14 mouse cellular contexts compared by ENCODE assay signal in genomic region chr11:75340076-75340475, GRCm38 (mm10). TPM values are rescaled to one million over a fixed set of nuclear protein-coding genes. Genes with fewer than 3 reads are reported as not detected.
A peak's percentile ranks its signal among the peaks of the same experiment; 100 is the strongest.
DNase-seq lines count a peak whose midpoint lies in the region; ATAC-seq lines count a peak whose summit lies in the region.
"Had no signal": no experiment of that assay in that cellular context is flagged by ENCODE, and none has a peak within 500 bp of the region (broad histone marks: within the 10 kb centered on the region; RNA-seq: fewer than 3 reads in every experiment).

No protein-coding gene starts in this region.

- peaks cover 39% of the 10 kb centered on the region for H3K36me3 ChIP-seq in hindbrain, embryonic 14.5 days (replicated peaks; ENCODE audit: control insufficient read depth, insufficient read depth)
- peaks cover 5% of the 10 kb centered on the region; the same call in 1 of the 2 replicates for H3K36me3 ChIP-seq in hindbrain, embryonic 16.5 days (ENCODE audit: control insufficient read depth, insufficient read depth, low read length)
- H3K36me3 ChIP-seq in midbrain, embryonic 12.5 days = peaks cover 46% of the 10 kb centered on the region
- peaks cover 6% of the 10 kb centered on the region; the same call in 1 of the 2 replicates for H3K36me3 ChIP-seq in midbrain, embryonic 15.5 days (replicated peaks)

- H3K4me2 ChIP-seq in hindbrain, embryonic 14.5 days (replicated peaks) = no peak overlapping the region
- no peak overlapping the region for H3K4me2 ChIP-seq in hindbrain, embryonic 16.5 days (ENCODE audit: low read length)
- H3K4me2 ChIP-seq in midbrain, embryonic 12.5 days (replicated peaks) = no peak overlapping the region
- H3K4me2 ChIP-seq in midbrain, embryonic 15.5 days = no peak overlapping the region
- H3K4me2 ChIP-seq: embryonic facial prominence, embryonic 15.5 days had no signal

- DNase-seq in adrenal gland, postnatal 14 days = peak; percentile 22
- no peak for DNase-seq in adrenal gland, postnatal 25 days
- DNase-seq in hindbrain, embryonic 14.5 days (ENCODE audit: low spot score) = no peak
- DNase-seq in kidney, postnatal 14 days = peak; percentile 60
- no peak for DNase-seq in thymus, postnatal 4 days
- DNase-seq: gastrocnemius, adult 2 months; right cerebral cortex, postnatal 14 days; thymus, adult 2 months had no signal

- H3K27me3 ChIP-seq in hindbrain, embryonic 14.5 days (ENCODE audit: control insufficient read depth, insufficient read depth, low read length) = no peaks in the 10 kb centered on the region
- no peaks in the 10 kb centered on the region for H3K27me3 ChIP-seq in hindbrain, embryonic 16.5 days (replicated peaks; ENCODE audit: control insufficient read depth, insufficient read depth, low read length)
- no peaks in the 10 kb centered on the region for H3K27me3 ChIP-seq in midbrain, embryonic 12.5 days
- H3K27me3 ChIP-seq in midbrain, embryonic 15.5 days (replicated peaks) = no peaks in the 10 kb centered on the region
- H3K27me3 ChIP-seq: embryonic facial prominence, embryonic 15.5 days had no signal

- 93% methylated on average over 14 of the region's 14 CpGs for WGBS in hindbrain, embryonic 14.5 days
- 91% methylated on average over 14 of the region's 14 CpGs for WGBS in hindbrain, embryonic 16.5 days
- 91% methylated on average over 14 of the region's 14 CpGs for WGBS in midbrain, embryonic 12.5 days
- WGBS in midbrain, embryonic 15.5 days = 91% methylated on average over 14 of the region's 14 CpGs

- H3K9me3 ChIP-seq in hindbrain, embryonic 14.5 days (ENCODE audit: control insufficient read depth, low read length) = no peaks in the 10 kb centered on the region
- H3K9me3 ChIP-seq in hindbrain, embryonic 16.5 days (ENCODE audit: control insufficient read depth, low read length) = no peaks in the 10 kb centered on the region
- H3K9me3 ChIP-seq in midbrain, embryonic 12.5 days = no peaks in the 10 kb centered on the region
- H3K9me3 ChIP-seq in midbrain, embryonic 15.5 days = no peaks in the 10 kb centered on the region
- H3K9me3 ChIP-seq: embryonic facial prominence, embryonic 15.5 days had no signal

- no peaks in the 10 kb centered on the region for H3K4me1 ChIP-seq in hindbrain, embryonic 14.5 days (replicated peaks; ENCODE audit: control insufficient read depth, insufficient read depth, low read length)
- no peaks in the 10 kb centered on the region for H3K4me1 ChIP-seq in hindbrain, embryonic 16.5 days (ENCODE audit: control insufficient read depth, insufficient read depth, low read depth, low read length)
- H3K4me1 ChIP-seq in midbrain, embryonic 12.5 days = no peaks in the 10 kb centered on the region
- H3K4me1 ChIP-seq in midbrain, embryonic 15.5 days = no peaks in the 10 kb centered on the region
- H3K4me1 ChIP-seq: embryonic facial prominence, embryonic 15.5 days had no signal

- H3K27ac ChIP-seq in hindbrain, embryonic 14.5 days = peak overlapping the region; percentile 27; the same call in 1 of the 2 replicates
- H3K27ac ChIP-seq in hindbrain, embryonic 16.5 days (ENCODE audit: low read depth, low read length) = no peak overlapping the region
- 0 out of 2 replicates have a peak overlapping the region, but pooled peaks have one; percentile 10 for H3K27ac ChIP-seq in midbrain, embryonic 12.5 days (replicated peaks)
- H3K27ac ChIP-seq in midbrain, embryonic 15.5 days = no peak overlapping the region
- H3K27ac ChIP-seq: embryonic facial prominence, embryonic 15.5 days; gastrocnemius, adult 2 months; liver, embryonic 14.5 days had no signal

- H3K9ac ChIP-seq in hindbrain, embryonic 14.5 days = no peak overlapping the region
- H3K9ac ChIP-seq in hindbrain, embryonic 16.5 days (ENCODE audit: low read depth, low read length) = no peak overlapping the region
- H3K9ac ChIP-seq in midbrain, embryonic 12.5 days (replicated peaks) = no peak overlapping the region
- no peak overlapping the region for H3K9ac ChIP-seq in midbrain, embryonic 15.5 days
- H3K9ac ChIP-seq: embryonic facial prominence, embryonic 15.5 days; liver, embryonic 14.5 days had no signal

- no peak overlapping the region for H3K4me3 ChIP-seq in hindbrain, embryonic 14.5 days (replicated peaks; ENCODE audit: low read length)
- no peak overlapping the region for H3K4me3 ChIP-seq in hindbrain, embryonic 16.5 days (ENCODE audit: low read length)
- no peak overlapping the region for H3K4me3 ChIP-seq in midbrain, embryonic 12.5 days
- H3K4me3 ChIP-seq in midbrain, embryonic 15.5 days = no peak overlapping the region
- H3K4me3 ChIP-seq: embryonic facial prominence, embryonic 15.5 days; gastrocnemius, adult 2 months had no signal

- no peak for ATAC-seq in hindbrain, embryonic 14.5 days (ENCODE audit: low FRiP score)
- ATAC-seq in hindbrain, embryonic 16.5 days = no peak
- no peak for ATAC-seq in midbrain, embryonic 12.5 days (ENCODE audit: low FRiP score, low read depth)
- ATAC-seq in midbrain, embryonic 15.5 days (replicated peaks) = no peak
- ATAC-seq: forebrain, embryonic 14.5 days had no signal

RNA-seq across cellular contexts. Expression of gene Rpa1, which starts 8.0 kb away (rescaled TPM):
- 58.2 and 59.3 TPM in 2 replicates for total RNA-seq in adrenal gland, postnatal 14 days (2021)
- total RNA-seq in adrenal gland, postnatal 25 days (2021) = 45.4 and 59.6 TPM in 2 replicates
- polyA plus RNA-seq in hindbrain, embryonic 14.5 days (2014; fragmentation: Nextera tagmentation; extraction: Ambion mirVana) = 48.0 and 51.1 TPM in 2 replicates
- 50.8 and 69.0 TPM in 2 replicates for polyA plus RNA-seq in hindbrain, embryonic 16.5 days (2015; fragmentation: Nextera tagmentation; extraction: Ambion mirVana)
- polyA plus RNA-seq in midbrain, embryonic 12.5 days (2016; fragmentation: Nextera tagmentation; extraction: Ambion mirVana) = 107 and 110 TPM in 2 replicates
- polyA plus RNA-seq in midbrain, embryonic 15.5 days (2015; fragmentation: Nextera tagmentation; extraction: Ambion mirVana) = 49.1 and 49.6 TPM in 2 replicates

RNA-seq across cellular contexts. Expression of gene Smyd4, which starts 8.2 kb away (rescaled TPM):
- total RNA-seq in adrenal gland, postnatal 14 days (2021) = 8.3 and 10.3 TPM in 2 replicates
- total RNA-seq in adrenal gland, postnatal 25 days (2021) = 7.0 and 9.3 TPM in 2 replicates
- polyA plus RNA-seq in hindbrain, embryonic 14.5 days (2014; fragmentation: Nextera tagmentation; extraction: Ambion mirVana) = 12.0 and 13.2 TPM in 2 replicates
- polyA plus RNA-seq in hindbrain, embryonic 16.5 days (2015; fragmentation: Nextera tagmentation; extraction: Ambion mirVana) = 17.5 and 18.8 TPM in 2 replicates
- polyA plus RNA-seq in midbrain, embryonic 12.5 days (2016; fragmentation: Nextera tagmentation; extraction: Ambion mirVana) = 16.3 and 16.6 TPM in 2 replicates
- 16.8 and 17.2 TPM in 2 replicates for polyA plus RNA-seq in midbrain, embryonic 15.5 days (2015; fragmentation: Nextera tagmentation; extraction: Ambion mirVana)

Comparison
In these comparisons a context has a peak if more than half of its experiments do, and no peak if none do; other contexts are left out.
1. DNase-seq: peak in adrenal gland, postnatal 14 days (single experiment) and kidney, postnatal 14 days (single experiment); none in adrenal gland, postnatal 25 days (single experiment), hindbrain, embryonic 14.5 days (single experiment) and thymus, postnatal 4 days (single experiment).
2. H3K27ac ChIP-seq: peak in hindbrain, embryonic 14.5 days (single experiment) and midbrain, embryonic 12.5 days (single experiment); none in hindbrain, embryonic 16.5 days (single experiment) and midbrain, embryonic 15.5 days (single experiment).